Mouse (Mus musculus): Measurements from ENCODE around the gene Dclk1.

The Dclk1 gene

GRCm38 (mm10) chr3:55520240-55521180 lies 278.3 kb downstream of the Dclk1 start:
- peak; percentile 80 to 82 for DNase-seq

GRCm38 (mm10) chr3:55521776-55522175 lies 279.6 kb downstream of the Dclk1 start:
- no peak for DNase-seq

- DNase-seq, result peak; percentile 29 to 47
Measured at GRCm38 (mm10) chr3:55523224-55523623, 281.1 kb downstream of the Dclk1 start.

- no peak for DNase-seq
Measured at GRCm38 (mm10) chr3:55523735-55524477, 281.7 kb downstream of the Dclk1 start.

- DNase-seq, result peak; percentile 34 to 60
Measured at GRCm38 (mm10) chr3:55524491-55525195, 282.5 kb downstream of the Dclk1 start.

GRCm38 (mm10) chr3:55526470-55526869 lies 284.3 kb downstream of the Dclk1 start:
- DNase-seq, result no peak

GRCm38 (mm10) chr3:55527566-55527965 lies 285.4 kb downstream of the Dclk1 start:
- no peak for DNase-seq

GRCm38 (mm10) chr3:55528012-55528411 lies 285.8 kb downstream of the Dclk1 start:
- no peak for DNase-seq

GRCm38 (mm10) chr3:55529414-55529813 lies 287.2 kb downstream of the Dclk1 start:
- DNase-seq, result no peak

- no peak for DNase-seq
Measured at GRCm38 (mm10) chr3:55531204-55532044, 289.3 kb downstream of the Dclk1 start.

- DNase-seq, result no peak
Measured at GRCm38 (mm10) chr3:55532175-55532973, 290.2 kb downstream of the Dclk1 start.

GRCm38 (mm10) chr3:55535591-55536200 lies 293.5 kb downstream of the Dclk1 start:
- no peak for DNase-seq

GRCm38 (mm10) chr3:55536901-55537300 lies 294.7 kb downstream of the Dclk1 start:
- no peak for DNase-seq

- no peak for DNase-seq
Measured at GRCm38 (mm10) chr3:55537714-55538113, 295.6 kb downstream of the Dclk1 start.

GRCm38 (mm10) chr3:55539400-55539799 lies 297.2 kb downstream of the Dclk1 start:
- DNase-seq, result no peak

GRCm38 (mm10) chr3:55539811-55540293 lies 297.7 kb downstream of the Dclk1 start:
- DNase-seq, result peak; percentile 54 to 55

GRCm38 (mm10) chr3:55540406-55541140 lies 298.4 kb downstream of the Dclk1 start:
- no peak for DNase-seq

GRCm38 (mm10) chr3:55541799-55542198 lies 299.6 kb downstream of the Dclk1 start:
- DNase-seq, result no peak

- peak; percentile 65 to 74 for DNase-seq
Measured at GRCm38 (mm10) chr3:55542310-55542709, 300.1 kb downstream of the Dclk1 start.

- DNase-seq, result no peak
Measured at GRCm38 (mm10) chr3:55542947-55543346, 300.8 kb downstream of the Dclk1 start.
